Mouse (Mus musculus) thymus, adult 2 months (tissue): Measurements from ENCODE around the gene Bik.

Experiments
- CTCF ChIP-seq: fragments of 200-500 bp; IDR thresholded peaks from 2 replicates; pipeline ENCODE4 v1.5.1; 2012; ENCODE audit warnings: mild to moderate bottlenecking, control low read depth, low read length, moderate library complexity, borderline replicate concordance; ENCODE audit not compliant: control insufficient read depth, poor library complexity, insufficient read depth; ENCODE audit errors: extremely low read depth
- POLR2A ChIP-seq: fragments of 200-500 bp; IDR thresholded peaks from 2 replicates; pipeline ENCODE4 v1.6.1; 2012; ENCODE audit warnings: mild to moderate bottlenecking, low read length, control low read depth, moderate library complexity; ENCODE audit not compliant: control insufficient read depth, poor library complexity, insufficient read depth; ENCODE audit errors: extremely low read depth

- TF ChIP-seq POLR2A (no peak), CTCF (no peak)
Observed at GRCm38 (mm10) chr15:83576651-83577050, 50.0 kb downstream of the Bik start.
